Mouse (Mus musculus): ENCODE data around the gene Magi3. TPM values are rescaled to one million over a fixed set of nuclear protein-coding genes. Genes with fewer than 3 reads are reported as not detected.

Magi3 gene
- total and polyA plus RNA-seq, 3 experiments, result 0.68 to 2.6 (median 1.8) TPM

DNA sequence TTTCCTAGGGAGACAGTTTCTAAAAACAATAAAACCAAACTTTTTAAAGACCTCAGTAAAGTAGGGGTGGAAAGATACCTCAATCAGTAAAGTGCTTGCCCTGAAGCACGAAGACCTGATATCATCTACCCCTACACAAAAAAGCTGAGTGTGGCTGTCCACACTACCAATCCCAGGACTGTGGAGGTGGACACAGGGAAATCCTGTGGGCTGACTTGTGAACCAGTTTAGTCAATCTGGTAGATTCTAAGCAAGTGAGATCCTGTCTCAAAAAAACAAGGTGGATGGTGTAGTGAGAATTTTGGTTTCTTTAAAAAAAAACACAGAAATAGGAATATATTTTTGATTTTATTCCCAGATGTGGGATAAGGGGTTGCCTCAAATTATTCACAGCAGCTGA, 96.3 kb downstream of the Magi3 start:
- H3K27me3 ChIP-seq (replicated peaks), result no peaks in the 10 kb centered on the region
- H3K9me3 ChIP-seq (replicated peaks; ENCODE audit: low read length), result no peaks in the 10 kb centered on the region
- no peaks in the 10 kb centered on the region for H3K4me1 ChIP-seq (ENCODE audit: control insufficient read depth in 1 of 2, insufficient read depth in 2 of 2)
- no peak overlapping the region for H3K9ac ChIP-seq (ENCODE audit: insufficient read depth, low read depth)
- H3K79me2 ChIP-seq (replicated peaks; ENCODE audit: control insufficient read depth, extremely low read depth, insufficient read depth, poor library complexity, severe bottlenecking), result no peaks in the 10 kb centered on the region
- no peak for DNase-seq (ENCODE audit: extremely low read depth)
- in situ Hi-C loops (cut with MboI; ENCODE audit: low pct_ligation_motif_present, low pct_unique_long_range_greater_than_20kb, low sequenced_read_pairs) (no loop called here), dilution Hi-C loops (cut with MboI; ENCODE audit: extremely low pct_ligation_motif_present, extremely low pct_unique_long_range_greater_than_20kb, low sequenced_read_pairs) (no loop called here)
- no peak overlapping the region for H3K4me3 ChIP-seq (replicated peaks in 1 of 3; ENCODE audit: low read depth in 2 of 3, low read length in 2 of 3, poor library complexity in 1 of 3)
- TF ChIP-seq SIN3A (IDR thresholded peaks at IDR 0.05; ENCODE audit: low read length), result no peak
- no peak for TF ChIP-seq CHD2 (IDR thresholded peaks at IDR 0.05; ENCODE audit: low read length)
- no peak for TF ChIP-seq SMC3 (IDR thresholded peaks at IDR 0.05; ENCODE audit: low read depth, low read length)
- TF ChIP-seq MEF2A (IDR thresholded peaks at IDR 0.05; ENCODE audit: borderline replicate concordance, low read depth, low read length), result no peak
- TF ChIP-seq CHD1 (IDR thresholded peaks at IDR 0.05; ENCODE audit: low read depth, low read length), result no peak
- no peak for TF ChIP-seq ELF1 (IDR thresholded peaks at IDR 0.05; ENCODE audit: low read depth, low read length)
- TF ChIP-seq GABPA (IDR thresholded peaks at IDR 0.05; ENCODE audit: insufficient replicate concordance, low read depth, low read length), result no peak
- no peak for TF ChIP-seq NELFE (IDR thresholded peaks at IDR 0.05; ENCODE audit: low read depth, low read length)
- no peak for TF ChIP-seq ZKSCAN1 (IDR thresholded peaks at IDR 0.05; ENCODE audit: borderline replicate concordance, low read depth, low read length)
- no peak for TF ChIP-seq ETS1 (conservative IDR thresholded peaks at IDR 0.05; ENCODE audit: low read depth, low read length)
- TF ChIP-seq PAX5 (IDR thresholded peaks at IDR 0.05; ENCODE audit: low read length), result no peak
- no peak for TF ChIP-seq MYC (IDR thresholded peaks at IDR 0.05; ENCODE audit: low read depth, low read length)
- no peak for TF ChIP-seq MAZ (IDR thresholded peaks at IDR 0.05; ENCODE audit: low read depth, low read length)
- TF ChIP-seq E2F4 (IDR thresholded peaks at IDR 0.05; ENCODE audit: insufficient replicate concordance, low read depth, low read length), result no peak
- no peak for TF ChIP-seq POLR2A (IDR thresholded peaks at IDR 0.05; ENCODE audit: low read depth, low read length)
- TF ChIP-seq KAT2A (IDR thresholded peaks at IDR 0.05; ENCODE audit: insufficient replicate concordance, low read length), result no peak
- no peak for TF ChIP-seq IRF4 (IDR thresholded peaks at IDR 0.05; ENCODE audit: low read depth, low read length)
- H3K27ac ChIP-seq (ENCODE audit: insufficient read depth, low read depth), result no peak overlapping the region
- H3K4me2 ChIP-seq (ENCODE audit: insufficient read depth, low read depth, poor library complexity, severe bottlenecking), result no peak overlapping the region
- no peaks in the 10 kb centered on the region for H3K36me3 ChIP-seq (replicated peaks in 1 of 2; ENCODE audit: control insufficient read depth in 1 of 2, insufficient read depth in 1 of 2, low read length in 1 of 2)

DNA sequence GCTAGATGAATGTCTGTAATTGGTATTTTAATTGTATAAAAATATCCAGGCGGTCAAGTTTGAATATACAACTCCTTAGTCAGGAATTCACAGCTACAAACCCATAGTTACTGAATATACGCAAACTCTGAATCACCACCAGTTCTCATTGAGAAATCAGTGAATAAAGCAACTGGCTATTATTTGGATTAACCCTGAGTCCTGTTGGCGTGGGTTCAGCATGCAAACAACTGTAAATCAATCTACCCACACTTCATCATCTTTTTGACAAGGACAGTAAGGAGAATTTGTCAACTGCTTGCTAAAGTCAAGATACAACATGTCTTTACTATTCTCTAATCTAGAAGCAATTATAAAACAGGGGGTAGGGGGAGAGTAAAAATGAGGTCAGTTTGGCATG, 110.7 kb downstream of the Magi3 start:
- Histone ChIP-seq H3K4me2 (ENCODE audit: insufficient read depth, low read depth, poor library complexity, severe bottlenecking) (no peak overlapping the region), H3K27me3 (replicated peaks) (no peaks in the 10 kb centered on the region), H3K4me1 (ENCODE audit: control insufficient read depth in 1 of 2, insufficient read depth in 2 of 2) (no peaks in the 10 kb centered on the region), H3K9ac (ENCODE audit: insufficient read depth, low read depth) (no peak overlapping the region), H3K36me3 (replicated peaks in 1 of 2; ENCODE audit: control insufficient read depth in 1 of 2, insufficient read depth in 1 of 2, low read length in 1 of 2) (no peaks in the 10 kb centered on the region), H3K27ac (ENCODE audit: insufficient read depth, low read depth) (no peak overlapping the region), H3K4me3 (replicated peaks in 1 of 3; ENCODE audit: low read depth in 2 of 3, low read length in 2 of 3, poor library complexity in 1 of 3) (no peak overlapping the region), H3K79me2 (replicated peaks; ENCODE audit: control insufficient read depth, extremely low read depth, insufficient read depth, poor library complexity, severe bottlenecking) (no peaks in the 10 kb centered on the region), H3K9me3 (replicated peaks; ENCODE audit: low read length) (no peaks in the 10 kb centered on the region)
- in situ Hi-C loops (cut with MboI; ENCODE audit: low pct_ligation_motif_present, low pct_unique_long_range_greater_than_20kb, low sequenced_read_pairs) (loop anchor here (10.0 kb wide), 1 partner anchor 415 kb away; no protein-coding TSS in a partner anchor), dilution Hi-C loops (cut with MboI; ENCODE audit: extremely low pct_ligation_motif_present, extremely low pct_unique_long_range_greater_than_20kb, low sequenced_read_pairs) (no loop called here)
- DNase-seq (ENCODE audit: extremely low read depth), result no peak
- TF ChIP-seq EP300 (IDR thresholded peaks at IDR 0.05; ENCODE audit: low read length) (no peak), MYC (IDR thresholded peaks at IDR 0.05; ENCODE audit: low read depth, low read length) (no peak), HCFC1 (IDR thresholded peaks at IDR 0.05; ENCODE audit: low read depth, low read length) (no peak), MAFK (IDR thresholded peaks at IDR 0.05; ENCODE audit: insufficient replicate concordance, low read length) (no peak), MXI1 (IDR thresholded peaks at IDR 0.05; ENCODE audit: low read depth, low read length) (no peak), RCOR1 (conservative IDR thresholded peaks at IDR 0.05; ENCODE audit: low read depth, low read length) (no peak), TBP (conservative IDR thresholded peaks at IDR 0.05; ENCODE audit: low read depth, low read length) (no peak), KAT2A (IDR thresholded peaks at IDR 0.05; ENCODE audit: insufficient replicate concordance, low read length) (no peak), IRF4 (IDR thresholded peaks at IDR 0.05; ENCODE audit: low read depth, low read length) (no peak), SMC3 (IDR thresholded peaks at IDR 0.05; ENCODE audit: low read depth, low read length) (no peak), UBTF (IDR thresholded peaks at IDR 0.05; ENCODE audit: low read depth, low read length) (no peak)
